Mouse (Mus musculus): ENCODE data around the gene Il18r1.
A peak's percentile ranks its signal among the peaks of the same experiment; 100 is the strongest.

Il18r1 gene

DNA sequence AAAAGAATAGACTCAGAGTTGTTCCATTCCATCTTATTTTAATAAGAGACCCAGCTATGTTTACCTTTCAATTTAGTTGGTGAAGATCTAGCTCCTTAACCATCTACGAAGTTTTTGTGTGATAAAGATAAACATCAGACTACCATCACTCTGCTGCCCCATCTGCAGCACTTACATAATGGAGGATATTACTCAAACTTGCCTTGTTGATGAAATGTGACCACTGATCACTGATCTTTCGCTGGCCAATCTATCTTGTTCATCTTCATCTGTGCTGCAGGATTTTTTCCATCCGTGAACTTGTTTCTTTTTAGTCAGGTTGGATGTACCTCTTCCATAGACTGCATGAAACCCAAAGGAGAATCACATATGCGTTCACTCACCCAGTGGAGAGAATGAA is 29.2 kb downstream of the Il18r1 start:
- DNase-seq (ENCODE audit: low spot score in 2 of 2): no peak

DNA sequence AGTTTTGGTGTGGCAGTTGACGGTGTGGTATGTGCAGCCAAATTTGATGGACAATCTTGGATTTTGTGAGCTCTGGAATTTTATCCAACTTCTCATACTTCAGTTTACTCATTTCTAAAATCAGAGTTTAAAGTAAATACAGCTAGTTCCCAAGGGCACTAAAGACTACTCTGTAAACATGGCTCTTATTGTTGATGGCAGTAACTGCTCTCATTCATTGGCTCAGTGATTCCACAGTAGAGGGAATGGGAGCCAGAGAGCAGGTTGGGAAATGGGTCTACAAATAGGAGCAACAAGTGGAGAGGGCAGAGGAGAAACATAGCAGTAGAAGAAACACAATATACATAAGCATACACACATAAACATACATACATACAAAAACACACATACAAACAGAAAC is 34.4 kb downstream of the Il18r1 start:
- no peak for DNase-seq (ENCODE audit: low spot score in 2 of 2)

DNA sequence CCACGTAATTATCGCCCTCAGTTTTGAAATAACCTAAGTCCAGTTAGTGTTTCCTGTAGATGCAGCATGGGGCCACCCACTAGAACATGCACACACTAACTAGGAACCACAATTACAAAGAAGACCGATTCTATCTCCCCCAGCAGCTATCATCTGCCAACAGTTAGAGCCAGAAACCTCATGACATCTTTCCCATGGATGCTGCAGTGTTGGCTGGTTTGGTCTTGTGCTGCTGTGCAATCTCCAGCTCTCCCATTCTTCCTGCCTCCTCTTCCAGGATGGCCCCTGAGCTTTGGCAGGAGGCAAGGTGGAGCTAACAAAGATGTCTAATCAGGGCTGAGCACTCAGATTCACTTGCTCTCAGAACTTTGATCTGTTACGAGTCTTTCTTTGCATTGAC is 35.8 kb downstream of the Il18r1 start:
- no peak for DNase-seq (ENCODE audit: low spot score in 2 of 2)

DNA sequence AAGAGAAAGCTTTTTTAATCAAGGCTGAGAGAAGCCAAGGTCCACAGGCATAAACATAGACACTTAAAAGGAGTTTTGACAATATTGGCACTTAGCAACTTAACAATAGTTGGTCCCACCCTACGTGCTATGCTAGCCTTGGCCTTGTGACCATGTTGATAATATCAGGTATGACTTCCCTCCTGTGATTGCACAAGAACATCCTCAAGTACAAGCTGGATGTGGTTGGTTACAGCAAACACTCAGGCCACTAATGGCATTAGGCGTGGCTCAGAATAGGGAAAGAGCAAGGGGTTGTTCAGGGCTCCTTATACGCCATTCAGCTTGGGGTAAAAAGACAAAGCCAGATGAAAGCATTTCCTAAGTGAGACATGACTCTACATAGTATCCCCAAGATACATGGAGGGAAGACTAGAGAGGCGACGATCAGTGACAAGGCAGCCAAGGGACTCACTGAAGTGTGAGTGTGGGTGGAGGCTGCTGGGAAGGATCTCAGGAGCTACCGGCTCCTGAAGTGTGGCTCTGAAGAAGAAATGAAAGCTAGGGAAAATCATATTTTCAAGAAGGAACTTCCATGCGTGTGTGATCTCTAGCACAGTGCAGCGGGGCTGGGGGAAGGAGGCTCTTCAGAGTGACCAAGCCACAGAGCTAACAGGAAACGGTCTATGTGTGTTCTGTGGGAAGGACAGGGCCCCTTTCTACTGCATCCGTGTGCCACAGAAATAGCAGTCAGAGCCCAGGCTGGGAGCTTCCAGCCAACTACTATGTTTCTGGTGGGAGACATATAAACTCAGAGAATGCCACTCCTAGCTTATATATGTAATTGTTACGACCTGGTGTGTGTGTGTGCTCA is 36.4 kb downstream of the Il18r1 start:
- DNase-seq (ENCODE audit: low spot score in 2 of 2): peak in 1 of 2 experiments; percentile 2

DNA sequence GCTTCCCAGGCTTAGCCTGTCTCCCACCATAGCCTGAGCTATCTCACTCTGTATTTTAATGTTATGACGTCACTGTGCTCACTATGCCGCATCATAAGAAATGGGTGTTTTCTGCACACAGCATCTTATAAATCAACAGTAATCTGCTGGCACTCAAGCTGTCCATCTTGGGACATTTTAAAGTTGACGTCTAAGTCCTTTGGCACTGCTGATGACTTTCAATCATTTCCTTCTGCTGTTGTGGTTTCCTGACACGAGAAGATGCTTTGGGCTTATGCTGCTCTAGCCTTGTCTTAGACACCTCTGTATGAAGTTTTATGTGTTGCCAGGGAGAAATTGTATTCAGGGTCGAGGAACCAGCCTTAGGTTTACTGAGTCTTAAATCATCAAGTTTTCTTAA is 39.2 kb downstream of the Il18r1 start:
- no peak for DNase-seq (ENCODE audit: low spot score in 2 of 2)

DNA sequence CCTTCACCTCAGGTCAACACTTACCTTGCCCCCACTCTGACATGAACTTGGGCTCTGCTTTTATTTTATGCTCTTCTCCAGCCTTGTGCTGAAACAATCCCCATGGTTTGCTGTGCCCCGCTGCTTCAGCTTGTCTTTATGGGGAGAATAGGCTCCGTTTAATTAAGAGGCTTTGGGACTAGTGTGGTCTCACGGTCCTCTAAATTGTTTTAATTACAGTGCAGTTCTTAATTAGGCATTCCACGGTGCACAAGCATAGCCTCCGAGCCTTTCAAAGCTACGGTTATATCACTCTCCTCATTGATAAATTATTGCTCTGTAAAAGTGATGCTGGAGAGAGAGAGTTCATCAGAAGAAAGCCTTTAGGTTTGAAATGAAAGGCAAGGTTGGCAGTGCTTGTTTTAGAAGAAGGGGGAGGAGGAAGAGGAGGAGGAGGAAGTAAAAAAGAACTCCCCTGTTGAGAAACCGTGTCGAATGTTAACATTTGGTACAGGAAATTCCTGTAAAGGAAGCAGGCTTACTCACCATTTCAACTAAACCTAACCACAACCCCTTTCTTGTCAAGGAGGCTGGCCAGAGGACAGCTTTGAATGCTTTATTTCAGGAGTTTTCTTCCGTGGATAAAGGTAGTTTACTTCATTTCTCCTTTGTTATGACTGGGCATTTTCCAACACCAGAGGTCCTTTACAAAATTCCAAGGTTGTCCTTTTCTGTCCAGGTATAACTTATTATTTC is 49.7 kb downstream of the Il18r1 start, which contains the start of gene Il18rap:
Gene Il18rap (plus strand): TSS at position 512 of the 735 bp plus-strand sequence.
- no peak for DNase-seq (ENCODE audit: low spot score in 2 of 2)

DNA sequence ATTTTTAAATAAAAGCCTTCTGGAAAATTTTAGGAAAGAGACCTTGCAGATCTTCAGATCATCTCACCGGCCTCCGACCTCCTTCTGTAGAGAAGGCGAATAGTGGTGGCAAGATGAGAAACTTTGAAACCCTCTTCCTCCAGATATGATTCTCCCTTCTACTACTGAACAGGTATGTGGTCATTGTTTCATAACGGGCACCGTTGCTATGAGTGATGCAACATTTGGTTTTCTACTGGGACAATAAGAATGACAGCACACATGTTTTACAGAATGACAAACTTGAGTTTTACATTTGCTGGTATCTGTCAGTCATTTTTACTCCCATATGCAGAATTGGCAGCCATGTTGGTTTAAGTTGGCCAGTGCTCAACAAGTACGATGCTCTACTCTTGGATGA is 51.0 kb downstream of the Il18r1 start:
- no peak for DNase-seq (ENCODE audit: low spot score in 2 of 2)

DNA sequence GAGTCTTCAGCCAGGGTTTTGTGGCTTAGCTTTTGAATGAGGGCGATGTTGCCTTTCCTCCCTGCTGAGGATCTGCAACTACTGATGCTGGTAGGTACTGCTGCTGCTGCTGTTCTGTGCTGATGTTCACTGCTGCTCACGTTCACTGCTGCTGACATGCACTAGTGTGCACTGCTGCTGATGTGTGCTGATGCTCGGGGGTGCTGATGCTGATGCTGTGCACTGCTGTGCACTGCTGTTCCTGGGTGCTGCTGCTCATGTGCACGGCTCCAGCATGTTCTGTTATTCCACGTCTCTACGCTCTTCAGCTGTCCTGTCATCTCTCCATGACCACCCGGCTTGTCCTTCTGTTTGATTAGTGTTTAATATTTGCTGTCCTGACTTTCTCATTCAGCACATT is 57.6 kb downstream of the Il18r1 start:
- no peak for DNase-seq (ENCODE audit: low spot score in 2 of 2)

DNA sequence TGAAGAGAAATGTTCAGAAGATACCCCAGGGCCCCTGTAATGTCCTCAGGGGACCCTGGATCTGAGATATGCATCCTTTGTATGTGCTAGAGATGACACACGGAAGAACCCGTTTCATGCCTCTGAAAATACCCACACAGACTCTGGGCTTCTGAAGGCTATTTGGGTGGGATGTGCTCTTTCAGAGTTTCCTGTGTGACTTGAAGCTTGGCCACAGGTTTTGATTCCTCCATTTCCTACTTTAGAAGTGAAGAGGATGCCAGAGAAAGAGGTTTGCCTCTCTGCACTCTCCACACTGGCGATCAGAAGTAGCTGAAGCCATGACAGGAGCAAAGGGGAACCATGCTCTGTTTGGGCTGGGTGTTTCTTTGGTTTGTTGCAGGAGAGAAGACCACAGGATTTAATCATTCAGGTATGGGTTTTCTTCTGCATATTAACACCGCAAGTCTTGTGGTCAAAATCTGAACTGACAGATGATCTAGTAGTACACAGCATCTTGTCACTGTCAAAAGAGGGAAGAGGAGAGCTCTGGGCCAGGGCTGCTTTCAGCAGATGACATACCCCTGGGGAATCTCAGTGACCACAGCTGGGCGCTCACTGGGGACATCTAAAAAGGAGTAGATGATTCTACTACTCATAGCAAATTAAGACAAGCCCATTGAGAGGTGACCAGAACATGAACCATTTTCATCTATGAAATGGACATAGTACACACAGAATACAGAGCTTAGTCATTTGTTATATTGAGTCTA is 58.8 kb downstream of the Il18r1 start:
- no peak for DNase-seq (ENCODE audit: low spot score in 2 of 2)

DNA sequence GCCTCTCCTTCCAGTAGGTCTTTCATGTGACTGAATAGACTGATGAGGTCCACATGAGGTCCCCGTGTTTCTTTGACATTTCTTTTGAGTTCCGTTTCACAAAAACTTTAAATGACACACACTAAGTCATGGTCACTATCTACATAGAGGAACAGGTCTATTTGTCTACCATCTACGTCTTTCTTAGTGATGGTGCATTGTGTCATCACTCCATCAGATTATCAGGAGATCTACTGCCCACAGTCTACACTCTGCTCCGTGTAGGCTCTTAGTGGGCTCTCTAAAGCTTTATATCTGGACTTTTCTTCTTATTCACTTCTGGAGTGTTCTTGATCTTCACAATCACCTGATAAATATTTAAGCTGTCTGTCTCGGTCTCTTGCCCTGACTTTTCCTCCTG is 63.9 kb downstream of the Il18r1 start:
- DNase-seq (ENCODE audit: low spot score in 2 of 2): no peak

DNA sequence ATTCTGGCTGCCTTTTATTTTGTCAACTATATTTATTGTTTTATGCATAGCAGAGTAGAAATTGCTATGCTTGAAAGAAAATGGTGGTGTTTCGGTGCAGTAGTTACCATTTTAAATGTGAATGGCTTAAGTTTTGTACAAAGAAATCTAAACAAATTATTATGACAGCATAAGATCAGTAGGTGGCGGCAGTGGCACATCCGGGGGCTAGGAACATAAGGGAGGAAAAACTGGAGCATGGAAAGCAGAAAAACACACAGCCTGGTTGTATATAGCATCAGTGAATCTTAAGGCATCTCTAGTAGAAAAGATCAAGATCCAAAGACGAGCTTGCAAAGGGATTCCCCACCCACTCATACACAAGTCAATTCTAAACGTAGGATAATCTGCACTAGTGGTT is 72.2 kb downstream of the Il18r1 start:
- no peak for DNase-seq (ENCODE audit: low spot score in 2 of 2)

DNA sequence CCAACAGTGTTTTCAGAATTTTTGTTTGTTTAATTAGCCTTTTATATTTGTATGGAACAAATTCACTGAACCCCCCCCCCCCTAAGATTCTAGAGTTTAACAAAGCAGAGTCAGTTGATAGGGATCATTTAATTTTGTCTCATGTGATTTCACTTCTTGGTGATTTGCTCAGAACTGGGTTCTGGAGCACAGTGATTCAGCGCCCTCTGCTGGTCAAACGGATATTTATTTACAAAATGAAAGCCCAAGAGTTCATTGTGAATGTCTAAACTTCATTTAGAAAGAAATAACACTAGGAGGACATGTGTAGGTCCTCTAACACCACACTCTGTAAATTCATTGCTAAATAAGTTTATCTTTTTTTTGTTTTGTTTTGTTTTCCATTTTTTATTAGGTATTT is 79.3 kb downstream of the Il18r1 start:
- peak; percentile 57 to 80 for DNase-seq (ENCODE audit: low spot score in 2 of 2)

DNA sequence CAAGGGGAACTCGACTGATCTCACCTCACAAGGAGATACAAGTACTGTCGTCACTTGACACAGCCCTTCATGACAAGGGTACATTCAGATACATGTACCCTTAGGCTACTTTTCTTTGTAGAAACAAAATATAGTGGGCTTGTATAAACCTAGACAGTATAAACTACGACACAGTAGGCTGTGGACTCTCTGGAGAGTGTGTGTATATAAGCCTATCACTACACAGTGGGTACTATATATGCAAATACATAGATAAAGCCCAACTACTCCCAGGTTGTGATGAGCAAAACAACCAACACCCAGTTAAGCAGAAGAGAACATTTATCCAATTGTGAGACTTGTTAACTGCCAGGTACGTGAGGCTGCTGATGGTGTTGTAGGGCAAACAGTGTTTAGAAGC is 81.3 kb downstream of the Il18r1 start:
- DNase-seq (ENCODE audit: low spot score in 2 of 2): no peak

DNA sequence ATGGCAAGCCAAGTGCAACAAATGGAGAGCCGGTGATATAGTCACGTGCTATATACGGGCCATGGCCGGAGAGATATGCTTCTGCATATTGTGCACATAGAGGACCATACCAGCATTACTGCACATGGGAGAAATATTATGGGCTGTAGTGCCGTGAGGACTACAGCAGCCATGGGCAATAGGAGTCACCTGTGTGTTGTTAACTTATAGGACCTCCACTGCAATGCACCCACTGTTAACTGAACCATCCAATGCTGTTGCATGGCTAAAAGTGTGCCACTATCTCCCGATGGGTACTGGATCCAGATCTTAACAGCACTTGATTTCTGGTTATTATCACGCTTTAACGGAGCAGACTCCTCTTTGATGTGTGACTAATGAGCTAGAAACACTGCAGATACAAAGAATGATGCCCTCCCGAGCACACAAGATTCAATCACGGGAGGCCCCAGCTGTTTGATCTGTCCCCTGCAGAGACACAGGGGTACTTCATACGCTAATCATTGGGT is 81.8 kb downstream of the Il18r1 start:
- no peak for DNase-seq (ENCODE audit: low spot score in 2 of 2)

DNA sequence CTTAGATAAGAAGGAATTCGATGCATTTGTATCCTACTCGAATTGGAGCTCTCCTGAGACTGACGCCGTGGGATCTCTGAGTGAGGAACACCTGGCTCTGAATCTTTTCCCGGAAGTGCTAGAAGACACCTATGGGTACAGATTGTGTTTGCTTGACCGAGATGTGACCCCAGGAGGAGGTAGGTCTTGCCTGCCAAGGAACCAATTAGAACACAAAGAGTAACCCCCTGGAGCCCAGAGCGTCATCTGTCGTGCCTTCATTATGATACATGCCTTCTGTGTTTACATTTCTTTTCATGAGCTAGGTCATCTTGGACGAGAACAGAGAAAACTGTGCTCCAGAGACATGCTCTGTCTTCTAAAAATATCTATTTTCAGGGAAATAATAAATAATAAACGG is 82.4 kb downstream of the Il18r1 start:
- no peak for DNase-seq (ENCODE audit: low spot score in 2 of 2)
